Mouse (Mus musculus) MEL (cell line): ENCODE results near the gene Gm28035. TPM values are rescaled to one million over a fixed set of nuclear protein-coding genes. Genes with fewer than 3 reads are reported as not detected.
A peak's percentile ranks its signal among the peaks of the same experiment; 100 is the strongest.

Source experiments
- DNase-seq: peaks from one replicate; pipeline ENCODE4 v3.0.0; 2011; ENCODE audit warnings: low read depth, low spot score
- H3K27ac ChIP-seq: 2 replicates; pipeline ENCODE4 v1.5.1; 2012; ENCODE audit warnings: low read depth, mild to moderate bottlenecking, control low read depth, low read length, moderate library complexity; ENCODE audit not compliant: control insufficient read depth
- H3K27me3 ChIP-seq, 2 experiments: fragments of 150-350 bp in 1 of 2; sonication (generic) in 1 of 2; 2 replicates each; pipeline ENCODE4 v1.6.1; 2012; ENCODE audit warnings: low read length in 2 of 2, mild to moderate bottlenecking in 2 of 2, improper control_type of control experiment in 1 of 2, moderate library complexity in 1 of 2; ENCODE audit not compliant: insufficient read depth in 2 of 2, control insufficient read depth in 1 of 2
- H3K36me3 ChIP-seq, 2 experiments: 2 replicates each; pipeline ENCODE4 v1.6.1; 2012 to 2014; ENCODE audit warnings: low read length in 2 of 2, improper control_type of control experiment in 1 of 2, inconsistent platforms in 1 of 2, mild to moderate bottlenecking in 1 of 2; ENCODE audit not compliant: insufficient read depth in 2 of 2, control insufficient read depth in 1 of 2
- H3K4me1 ChIP-seq, 2 experiments: fragments of 150-350 bp in 1 of 2; sonication (generic) in 1 of 2; 2 replicates each; pipeline ENCODE4 v1.6.1; 2012; ENCODE audit warnings: low read length in 2 of 2, improper control_type of control experiment in 1 of 2, mild to moderate bottlenecking in 1 of 2; ENCODE audit not compliant: insufficient read depth in 2 of 2, control insufficient read depth in 1 of 2
- H3K4me3 ChIP-seq, 2 experiments: fragments of 150-350 bp in 1 of 2; sonication (generic) in 1 of 2; 2 replicates each; pipeline ENCODE4 v1.5.1; 2012; ENCODE audit warnings: low read depth in 2 of 2, low read length in 2 of 2, mild to moderate bottlenecking in 2 of 2, moderate library complexity in 2 of 2, control low read depth in 1 of 2, improper control_type of control experiment in 1 of 2; ENCODE audit not compliant: control insufficient read depth in 1 of 2, insufficient read depth in 1 of 2
- H3K79me2 ChIP-seq: 2 replicates; pipeline ENCODE4 v1.6.1; 2012; ENCODE audit warnings: mild to moderate bottlenecking, low read length, moderate library complexity; ENCODE audit not compliant: control insufficient read depth, poor library complexity, insufficient read depth
- H3K9ac ChIP-seq: 2 replicates; pipeline ENCODE4 v1.6.1; 2012; ENCODE audit warnings: low read depth, mild to moderate bottlenecking, control low read depth, low read length, moderate library complexity; ENCODE audit not compliant: control insufficient read depth, poor library complexity, severe bottlenecking
- H3K9me3 ChIP-seq: fragments of 150-350 bp; sonication (generic); replicated peaks from 2 replicates; pipeline ENCODE4 v1.6.1; 2012; ENCODE audit warnings: mild to moderate bottlenecking, low read length, improper control_type of control experiment, moderate library complexity; ENCODE audit not compliant: insufficient read depth
- CTCF ChIP-seq, 3 experiments: IDR thresholded peaks in 2 of 3; conservative IDR thresholded peaks in 1 of 3; 2 replicates each; pipeline ENCODE4 v1.5.1; 2011 to 2012; ENCODE audit warnings: low read length in 3 of 3, low read depth in 2 of 3, mild to moderate bottlenecking in 2 of 3, improper control_type of control experiment in 1 of 3, inconsistent platforms in 1 of 3, mixed read lengths in 1 of 3, moderate library complexity in 1 of 3; ENCODE audit not compliant: control insufficient read depth in 1 of 3, insufficient read depth in 1 of 3, poor library complexity in 1 of 3, severe bottlenecking in 1 of 3
- ETS1 ChIP-seq: IDR thresholded peaks from 2 replicates; pipeline ENCODE4 v1.6.1; 2012; ENCODE audit warnings: low read depth, mild to moderate bottlenecking, inconsistent platforms, low read length, improper control_type of control experiment, moderate library complexity
- GABPA ChIP-seq: IDR thresholded peaks from 2 replicates; pipeline ENCODE4 v1.6.1; 2012; ENCODE audit warnings: low read depth, mild to moderate bottlenecking, inconsistent platforms, low read length, improper control_type of control experiment, moderate library complexity
- GATA1 ChIP-seq: IDR thresholded peaks from 2 replicates; pipeline ENCODE4 v1.6.1; 2011; ENCODE audit warnings: low read depth, low read length, improper control_type of control experiment
- KAT2A ChIP-seq: conservative IDR thresholded peaks from 2 replicates; pipeline ENCODE4 v1.6.1; 2012; ENCODE audit warnings: low read depth, low read length, improper control_type of control experiment, inconsistent platforms
- MEF2A ChIP-seq: IDR thresholded peaks from 2 replicates; pipeline ENCODE4 v1.6.1; 2014; ENCODE audit warnings: low read depth, mild to moderate bottlenecking, inconsistent platforms, low read length, improper control_type of control experiment; ENCODE audit not compliant: poor library complexity, insufficient replicate concordance, severe bottlenecking; ENCODE audit errors: extremely low read depth
- MXI1 ChIP-seq: IDR thresholded peaks from 2 replicates; pipeline ENCODE4 v1.6.1; 2011; ENCODE audit warnings: mild to moderate bottlenecking, low read depth, low read length, improper control_type of control experiment
- MYB ChIP-seq: IDR thresholded peaks from 2 replicates; pipeline ENCODE4 v1.6.1; 2011; ENCODE audit warnings: mild to moderate bottlenecking, low read depth, low read length, improper control_type of control experiment
- NRF1 ChIP-seq: IDR thresholded peaks from 2 replicates; pipeline ENCODE4 v1.6.1; 2014; ENCODE audit warnings: low read depth, mild to moderate bottlenecking, inconsistent platforms, low read length, improper control_type of control experiment, moderate library complexity; ENCODE audit not compliant: poor library complexity, insufficient read depth, severe bottlenecking
- POLR2AphosphoS2 ChIP-seq: IDR thresholded peaks from 2 replicates; pipeline ENCODE4 v1.6.1; 2011; ENCODE audit warnings: low read length, improper control_type of control experiment
- POLR2AphosphoS5 ChIP-seq: IDR thresholded peaks from 2 replicates; pipeline ENCODE4 v1.6.1; 2012; ENCODE audit warnings: low read depth, borderline replicate concordance, mild to moderate bottlenecking, inconsistent platforms, low read length, moderate library complexity, mixed read lengths
- RAD21 ChIP-seq: IDR thresholded peaks from 2 replicates; pipeline ENCODE4 v1.6.1; 2011; ENCODE audit warnings: mild to moderate bottlenecking, low read depth, low read length, improper control_type of control experiment
- SIN3A ChIP-seq: IDR thresholded peaks from 2 replicates; pipeline ENCODE4 v1.6.1; 2012; ENCODE audit warnings: low read length, improper control_type of control experiment, inconsistent platforms
- SMC3 ChIP-seq: IDR thresholded peaks from 2 replicates; pipeline ENCODE4 v1.6.1; 2011; ENCODE audit warnings: low read depth, low read length, improper control_type of control experiment
- UBTF ChIP-seq: IDR thresholded peaks from 2 replicates; pipeline ENCODE4 v1.6.1; 2012; ENCODE audit warnings: low read depth, mild to moderate bottlenecking, inconsistent platforms, low read length, improper control_type of control experiment, moderate library complexity, borderline replicate concordance; ENCODE audit not compliant: insufficient read depth
- USF1 ChIP-seq: IDR thresholded peaks from 2 replicates; pipeline ENCODE4 v1.6.1; 2014; ENCODE audit warnings: low read depth, mild to moderate bottlenecking, inconsistent platforms, low read length, improper control_type of control experiment, moderate library complexity
- ZKSCAN1 ChIP-seq: IDR thresholded peaks from 2 replicates; pipeline ENCODE4 v1.6.1; 2012; ENCODE audit warnings: low read depth, mild to moderate bottlenecking, inconsistent platforms, low read length, improper control_type of control experiment, moderate library complexity
- polyA plus RNA-seq, 2 experiments: library from polyadenylated mRNA; stranded (reverse) in 1 of 2; unstranded in 1 of 2; fragments of >175 nt in 1 of 2; fragments of >200 nt in 1 of 2; gene quantifications; 2 replicates each; pipeline versions ENCODE4 v1.2.1 to v1.2.4; 2012; ENCODE audit warnings: low replicate concordance in 2 of 2, low read depth in 1 of 2; ENCODE audit not compliant: insufficient read length in 2 of 2, insufficient read depth in 1 of 2, missing spikeins in 1 of 2
- total RNA-seq: library from RNA; depleted of rRNA; stranded (reverse); fragments of 300-350 nt; gene quantifications from 2 replicates; pipeline ENCODE4 v1.2.3, GENCODE M21; 2012

Gm28035 gene
- total and polyA plus RNA-seq, 3 experiments = 0.26 TPM; not detected in 2

GRCm38 (mm10) chr2:30286192-30287026 lies 46.0 kb downstream of the Gm28035 start, which contains the start of the genes Dolk and Nup188 (continued):
- TF ChIP-seq UBTF (peak; percentile 72; the same call in 1 of the 2 replicates), MEF2A (no peak), KAT2A (no peak; the same call in 1 of the 2 replicates), NRF1 (0 out of 2 replicates have a peak, but pooled peaks have one; percentile 28), ZKSCAN1 (no peak), CTCF (IDR thresholded peaks at IDR 0.05 in 2 of 3, conservative IDR thresholded peaks at IDR 0.05 in 1 of 3; ENCODE audit: control insufficient read depth in 1 of 3, insufficient read depth in 1 of 3, low read depth in 2 of 3, low read length in 3 of 3, poor library complexity in 1 of 3, severe bottlenecking in 1 of 3) (no peak; a peak in 1 of 6 replicates), GATA1 (no peak), GABPA (no peak), SIN3A (peak; percentile 83; the same call in 1 of the 2 replicates), POLR2AphosphoS2 (peak; percentile 74; the same call in 1 of the 2 replicates), MYB (no peak)

GRCm38 (mm10) chr2:30287027-30287373 lies 46.6 kb downstream of the Gm28035 start:
- peak; percentile 71 for DNase-seq

GRCm38 (mm10) chr2:30299525-30299924 lies 59.2 kb downstream of the Gm28035 start:
- Histone ChIP-seq H3K27ac (no peak overlapping the region), H3K9me3 (no peaks in the 10 kb centered on the region), H3K27me3 (no peaks in the 10 kb centered on the region), H3K36me3 (peaks cover 0 to 49% of the 10 kb centered on the region in 2 experiments; a peak in 2 of 4 replicates), H3K4me1 (no peaks in the 10 kb centered on the region), H3K4me3 (no peak overlapping the region), H3K9ac (no peak overlapping the region), H3K79me2 (peaks cover 1% of the 10 kb centered on the region; the same call in 1 of the 2 replicates)
- DNase-seq = peak; percentile 24
- no peak for TF ChIP-seq USF1
- peak; percentile 13 for TF ChIP-seq RAD21
- TF ChIP-seq SMC3 = peak; percentile 16; the same call in 1 of the 2 replicates
- peak in 2 of 3 experiments; percentile 13 to 41; a peak in 2 of 6 replicates for TF ChIP-seq CTCF (IDR thresholded peaks at IDR 0.05 in 2 of 3, conservative IDR thresholded peaks at IDR 0.05 in 1 of 3; ENCODE audit: control insufficient read depth in 1 of 3, insufficient read depth in 1 of 3, low read depth in 2 of 3, low read length in 3 of 3, poor library complexity in 1 of 3, severe bottlenecking in 1 of 3)
- no peak for TF ChIP-seq GABPA

More at GRCm38 (mm10) chr2:30287027-30287373, 46.6 kb downstream of the Gm28035 start:
- Histone ChIP-seq H3K4me1 (peaks cover 0 to 14% of the 10 kb centered on the region in 2 experiments; a peak in 3 of 4 replicates), H3K9me3 (no peaks in the 10 kb centered on the region), H3K9ac (peak overlapping the region; percentile 93), H3K27ac (peak overlapping the region; percentile 50), H3K79me2 (peaks cover 49% of the 10 kb centered on the region), H3K27me3 (no peaks in the 10 kb centered on the region), H3K4me3 (peak overlapping the region; percentile 89 to 93), H3K36me3 (peaks cover 0 to 12% of the 10 kb centered on the region in 2 experiments)
- TF ChIP-seq ETS1 (0 out of 2 replicates have a peak, but pooled peaks have one; percentile 24), POLR2AphosphoS5 (no peak), SIN3A (no peak), MXI1 (no peak; the same call in 1 of the 2 replicates), CTCF (IDR thresholded peaks at IDR 0.05 in 2 of 3, conservative IDR thresholded peaks at IDR 0.05 in 1 of 3; ENCODE audit: control insufficient read depth in 1 of 3, insufficient read depth in 1 of 3, low read depth in 2 of 3, low read length in 3 of 3, poor library complexity in 1 of 3, severe bottlenecking in 1 of 3) (peak in 2 of 3 experiments; percentile 18 to 31; a peak in 2 of 6 replicates)
